Mouse (Mus musculus) CD4-positive, CD25-positive, alpha-beta regulatory T cell, adult 2 months (primary cell): Measurements from ENCODE around the gene Cyp4x1.

Experiments used
- DNase-seq: peaks from one replicate; pipeline ENCODE4 v3.0.0-alpha.2; 2012; ENCODE audit warnings: low read depth, low spot score

Gene Cyp4x1

GRCm38 (mm10) chr4:115057674-115058316 lies 76.3 kb downstream of the Cyp4x1 start:
- peak; percentile 19 for DNase-seq

DNA sequence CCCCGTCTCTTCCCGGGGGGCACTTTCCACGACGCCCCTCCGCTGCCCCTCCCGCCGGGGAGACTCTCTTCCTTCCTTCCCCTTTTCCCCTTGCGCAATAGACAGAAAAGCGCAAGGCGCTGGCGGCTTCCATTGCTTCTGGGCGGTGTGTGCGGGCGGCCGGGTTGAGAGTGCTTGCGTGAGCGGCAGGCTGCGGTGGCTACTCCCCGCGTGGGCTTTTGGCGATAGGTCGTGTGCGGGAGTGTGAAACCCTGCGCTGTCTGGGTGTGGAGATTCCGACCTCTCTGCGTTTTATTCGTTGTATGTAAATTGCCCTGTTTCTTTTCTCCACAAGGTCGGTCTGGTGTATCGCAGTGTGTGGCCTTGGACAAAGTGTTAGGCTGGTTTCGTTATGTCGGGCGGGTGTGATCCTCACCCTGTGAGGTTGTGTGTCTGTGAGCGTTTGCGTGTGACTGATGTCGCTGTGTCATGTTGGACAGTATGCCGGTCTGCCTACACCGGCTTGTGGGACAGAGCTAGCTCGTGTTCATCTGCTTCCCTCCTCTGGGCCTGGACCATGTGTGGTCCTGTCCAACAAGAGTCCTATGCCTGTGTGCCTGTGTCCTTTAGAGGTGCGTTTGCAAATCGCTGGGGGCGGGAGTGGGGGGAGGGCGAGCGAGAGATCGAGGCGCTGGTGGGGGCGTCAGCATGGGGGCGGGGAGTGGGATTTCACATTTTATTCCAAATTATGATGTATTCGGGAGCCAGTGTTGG lies 77.0 kb downstream of the Cyp4x1 start:
- peak; percentile 60 for DNase-seq

DNA sequence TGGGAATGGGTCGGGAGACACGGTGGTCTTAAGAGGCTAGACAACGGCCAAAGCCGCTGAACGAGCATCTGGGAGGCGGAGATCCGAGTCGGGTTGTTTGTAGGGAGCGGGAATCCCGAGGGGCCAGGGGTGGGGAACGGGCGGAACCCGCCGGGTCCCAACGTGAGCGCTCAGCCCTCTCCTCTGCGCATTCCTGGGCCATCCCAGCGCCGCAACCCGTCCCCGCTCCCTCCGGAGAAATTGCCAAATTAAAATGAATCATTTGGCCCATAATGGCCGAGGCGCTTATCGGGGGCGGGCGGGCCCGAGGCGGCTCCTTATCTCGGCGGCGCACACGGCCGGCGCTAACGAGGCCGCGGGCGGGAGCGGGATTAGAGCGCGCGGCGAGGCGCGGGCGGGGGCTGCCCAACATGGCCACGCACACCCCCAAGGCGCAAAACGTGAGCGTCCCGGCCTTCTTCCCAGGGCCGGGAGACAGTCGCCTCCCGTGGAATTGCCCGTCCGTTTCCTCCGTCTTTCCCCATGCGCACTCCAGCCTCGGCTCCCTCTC lies 77.6 kb downstream of the Cyp4x1 start, which contains the start of gene Tal1:
TSS of gene Tal1 (plus strand) at position 56 of the 550 bp plus-strand sequence.
- DNase-seq = peak; percentile 36
